Mouse (Mus musculus) cerebellum, adult 18-20 months (tissue): ENCODE measurements at regions not wholly inside any gene's neighbourhood (a gene's known extent, or its start where the extent isn't known, plus 50 kb on each side); places are given as distances from the start of the nearest gene placed in this dataset.
A peak's percentile ranks its signal among the peaks of the same experiment; 100 is the strongest.

Source experiments
- DNase-seq, 2 experiments: peaks; one replicate each; pipeline ENCODE4 v3.0.0; 2021

DNA sequence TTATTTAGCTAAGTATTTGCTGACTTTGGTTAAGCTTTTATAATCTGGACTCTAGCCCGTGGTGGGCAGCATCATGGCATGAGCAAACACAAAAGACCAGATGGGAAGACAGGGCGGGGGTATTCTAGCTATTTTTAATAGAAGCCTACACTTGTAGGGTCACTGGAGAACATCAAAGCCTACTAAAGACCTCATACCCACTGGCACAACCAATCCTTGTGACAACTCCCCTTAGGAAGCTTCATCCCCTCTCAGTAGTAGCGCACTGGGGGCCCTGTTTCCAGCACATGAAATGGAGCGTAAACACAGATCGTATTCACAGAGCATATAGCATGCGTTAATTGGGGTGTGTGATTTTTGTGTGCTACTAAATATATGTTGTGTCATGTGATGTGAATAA is 202.4 kb downstream of the Smoc2 start:
- no peak for DNase-seq

DNA sequence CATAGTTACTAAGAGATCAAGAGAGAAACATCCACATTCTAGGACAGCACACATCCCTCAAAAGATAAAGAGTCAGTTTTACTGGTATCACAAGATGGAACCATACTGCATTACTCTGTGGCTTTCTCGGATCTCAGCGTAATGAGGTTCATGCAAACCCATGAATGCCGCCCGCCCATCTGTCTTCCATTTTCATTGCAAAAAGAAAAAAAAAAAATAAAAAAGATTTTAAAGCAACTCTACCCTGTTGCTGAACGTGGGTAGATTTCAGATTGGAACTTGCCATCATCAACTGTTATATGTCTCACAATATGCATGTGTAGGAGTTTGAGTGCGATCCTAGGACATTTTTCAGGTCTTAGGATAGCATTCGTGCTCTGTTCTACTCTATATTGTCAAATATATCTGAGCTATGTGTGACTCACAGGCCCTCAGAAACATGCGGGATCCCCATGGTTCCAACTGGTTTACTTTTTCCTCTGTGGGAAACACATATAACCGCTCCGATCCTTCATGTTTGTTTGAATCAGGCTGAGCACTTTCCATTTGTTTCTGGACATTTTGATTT is 199.7 kb downstream of the Smoc2 start:
- DNase-seq, result no peak

DNA sequence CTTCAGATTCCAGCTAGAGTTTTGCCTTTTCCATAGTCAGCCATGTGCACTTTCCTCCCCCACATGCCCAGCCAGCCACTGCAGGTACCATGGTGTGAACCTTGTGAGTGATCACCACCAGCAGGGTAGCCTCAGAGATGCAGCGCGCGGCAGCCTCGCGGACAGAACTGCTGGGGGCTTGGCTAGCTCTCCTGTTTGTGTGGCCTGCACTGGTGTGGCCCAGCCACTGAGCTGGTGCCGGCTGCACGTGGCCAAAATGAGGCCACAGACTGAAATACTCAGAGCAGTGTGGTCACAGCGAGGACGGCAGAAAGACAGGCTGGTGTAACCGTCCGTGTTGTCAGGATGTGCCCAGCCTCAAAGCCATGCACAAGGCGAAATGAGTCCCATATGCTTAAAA is 197.4 kb downstream of the Smoc2 start:
- no peak for DNase-seq

DNA sequence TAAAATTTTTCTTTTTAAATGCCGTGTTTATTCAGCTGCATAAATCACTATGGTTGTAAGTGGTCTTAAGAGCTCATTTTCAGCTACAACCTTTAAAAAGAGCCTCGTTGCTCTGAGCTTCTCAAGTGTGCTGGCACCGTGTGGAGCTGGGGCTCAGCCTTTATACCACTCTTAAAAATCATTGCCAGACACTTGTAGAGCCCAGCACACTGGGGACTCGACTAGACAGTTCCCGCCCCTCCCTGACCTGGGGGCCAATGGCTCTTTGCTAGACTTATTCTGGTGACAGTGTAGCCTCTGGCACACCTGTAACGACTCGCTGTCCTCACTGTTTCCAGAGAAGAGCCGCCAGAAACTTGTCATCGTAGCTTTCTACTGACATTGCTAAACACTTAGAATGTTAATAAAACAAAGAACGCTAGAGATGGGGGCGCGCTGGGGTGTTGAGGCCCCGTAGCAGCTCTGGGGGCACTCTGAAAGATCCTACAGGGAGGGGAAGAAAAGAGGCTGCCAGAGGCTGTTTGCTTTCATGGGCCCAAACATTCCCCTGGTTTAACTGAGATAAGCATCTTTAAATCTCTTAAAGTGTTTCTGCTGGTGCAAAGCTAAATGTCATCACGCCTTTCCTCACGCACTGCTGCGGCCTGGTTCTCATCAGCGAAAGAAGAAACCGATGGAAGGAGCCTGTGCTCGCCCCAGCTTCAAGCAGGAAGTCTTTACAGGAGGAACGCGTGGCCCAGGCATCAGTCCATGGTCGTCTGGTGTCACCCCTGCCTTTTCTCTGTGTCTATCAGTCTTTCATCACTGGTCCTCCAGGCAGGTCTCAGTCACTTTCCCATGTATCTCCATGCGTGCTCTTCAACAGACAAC is 196.7 kb downstream of the Smoc2 start:
- DNase-seq, result no peak

DNA sequence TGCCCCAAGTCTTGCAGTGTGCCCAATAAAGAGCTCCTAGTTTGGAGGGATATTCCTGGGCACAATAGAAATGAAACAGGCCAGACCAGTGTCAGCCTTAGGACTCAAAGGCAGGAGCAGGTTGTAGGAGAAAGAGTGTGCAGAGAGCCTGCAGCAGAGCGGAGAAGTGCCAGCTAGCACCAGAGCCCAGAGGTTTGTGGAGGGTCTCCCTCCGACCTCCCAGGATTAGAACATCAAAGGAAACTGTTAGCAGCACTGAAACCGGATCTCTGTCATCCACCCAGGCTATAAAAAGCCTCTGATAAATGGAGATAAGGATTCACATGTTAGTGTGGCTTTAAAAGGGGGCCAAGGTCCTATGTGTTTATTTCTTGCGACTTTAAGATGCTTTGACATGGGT is 196.0 kb downstream of the Smoc2 start:
- no peak for DNase-seq

DNA sequence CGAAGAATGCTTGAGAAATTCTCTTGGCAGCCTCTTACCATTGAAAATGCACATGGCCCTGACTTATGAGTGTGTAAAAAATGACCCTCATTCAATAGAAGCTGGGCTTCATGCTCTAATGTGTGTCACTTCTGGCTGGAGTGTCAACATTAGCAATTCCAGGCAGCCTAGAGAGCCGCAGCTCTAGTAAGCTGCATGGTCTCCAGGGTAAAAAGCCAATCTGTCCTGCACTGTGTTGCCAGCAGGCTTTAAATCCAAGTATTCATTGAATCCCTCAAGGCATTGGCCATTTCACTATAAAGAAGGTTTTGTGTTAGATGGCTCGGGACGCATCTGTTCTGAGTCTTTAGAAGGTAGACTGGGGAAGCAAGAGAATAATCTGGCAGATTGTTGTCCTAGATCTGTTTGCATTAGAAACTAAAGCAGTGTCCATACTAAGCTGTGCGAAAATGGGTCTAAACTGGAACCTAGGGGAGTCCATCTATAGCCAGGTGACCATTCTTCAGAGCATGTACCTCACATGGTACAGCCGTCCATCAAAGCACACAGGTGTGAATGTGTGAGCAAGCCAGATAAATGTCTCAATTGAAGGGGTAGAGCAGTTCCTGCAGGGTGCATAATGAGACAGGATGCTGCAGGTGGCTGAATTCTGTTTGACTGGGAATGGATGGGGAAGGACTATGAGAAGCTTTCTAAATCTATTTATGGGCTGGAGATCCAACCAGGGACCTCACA is 189.6 kb downstream of the Smoc2 start:
- DNase-seq, result no peak

DNA sequence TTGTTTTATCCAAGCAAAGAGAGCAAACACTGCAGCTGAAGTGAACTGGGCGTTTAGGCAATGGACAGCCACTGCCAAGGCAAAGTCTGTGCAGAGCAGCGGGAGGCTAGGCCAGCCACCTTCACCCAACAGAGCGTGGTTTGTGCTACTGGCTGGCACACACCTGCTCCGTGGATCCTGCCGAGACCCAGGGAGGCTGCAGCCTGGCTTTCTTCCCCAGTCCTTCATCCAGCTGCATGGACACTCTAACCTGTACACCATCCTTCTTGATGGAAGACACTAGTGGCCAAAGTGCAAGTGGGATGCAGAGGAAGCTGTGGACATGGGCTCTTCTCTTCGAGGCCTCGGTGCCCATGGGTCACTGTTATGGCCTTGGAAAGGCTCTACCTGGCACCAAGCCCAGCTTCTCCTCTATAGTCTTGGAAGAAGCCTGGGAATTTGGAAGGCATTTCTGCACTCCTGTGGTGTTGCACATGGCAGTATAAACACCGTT is 176.0 kb downstream of the Smoc2 start:
- DNase-seq, result peak; percentile 77 to 78
